Mouse (Mus musculus) midbrain, embryonic 13.5 days (tissue): ENCODE results near the gene Pik3r5. TPM values are rescaled to one million over a fixed set of nuclear protein-coding genes. Genes with fewer than 3 reads are reported as not detected.

Experiments
- ATAC-seq: fragments of 200-750 bp; cut with Nextera tagmentation; 2 replicates; pipeline ENCODE4 v1.8.0; 2017; ENCODE audit warnings: mild to moderate bottlenecking, moderate TSS enrichment, moderate library complexity
- H3K27ac ChIP-seq: fragments of 300-500 bp; sonication (generic); 2 replicates; pipeline ENCODE4 v1.5.1; 2015; ENCODE audit warnings: inconsistent platforms, mild to moderate bottlenecking, moderate library complexity
- H3K27me3 ChIP-seq: fragments of 300-500 bp; sonication (generic); 2 replicates; pipeline ENCODE4 v1.6.1; 2015; ENCODE audit warnings: mild to moderate bottlenecking, inconsistent platforms
- H3K36me3 ChIP-seq: fragments of 300-500 bp; sonication (generic); 2 replicates; pipeline ENCODE4 v1.6.1; 2015; ENCODE audit warnings: mild to moderate bottlenecking, inconsistent platforms
- H3K4me1 ChIP-seq: fragments of 300-500 bp; sonication (generic); replicated peaks from 2 replicates; pipeline ENCODE4 v1.6.1; 2015; ENCODE audit warnings: inconsistent platforms
- H3K4me2 ChIP-seq: fragments of 300-500 bp; sonication (generic); replicated peaks from 2 replicates; pipeline ENCODE4 v1.6.1; 2015; ENCODE audit warnings: moderate library complexity, mild to moderate bottlenecking, inconsistent platforms
- H3K4me3 ChIP-seq: fragments of 300-500 bp; sonication (generic); replicated peaks from 2 replicates; pipeline ENCODE4 v1.5.1; 2015; ENCODE audit warnings: mild to moderate bottlenecking, inconsistent platforms
- H3K9ac ChIP-seq: fragments of 300-500 bp; sonication (generic); replicated peaks from 2 replicates; pipeline ENCODE4 v1.6.1; 2015; ENCODE audit warnings: mild to moderate bottlenecking, inconsistent platforms
- H3K9me3 ChIP-seq: fragments of 300-500 bp; sonication (generic); 2 replicates; pipeline ENCODE4 v1.6.1; 2016; ENCODE audit warnings: mild to moderate bottlenecking, inconsistent platforms
- WGBS: fragments of 180-500 bp; shearing (Covaris S2); methylation state at CpG from one replicate; pipeline ENCODE4 v1.1.7; 2015; 5-methylcytosine and 5-hydroxymethylcytosine counted together
- polyA plus RNA-seq: library from polyadenylated mRNA; unstranded; fragments of >200 nt; fragmentation: Nextera tagmentation; extraction: Ambion mirVana; gene quantifications from 2 replicates; pipeline ENCODE4 v1.2.1, GENCODE M21; 2015

The Pik3r5 gene
- polyA plus RNA-seq, 1 experiment from 2014 or later: 0.24 TPM

GRCm38 (mm10) chr11:68389621-68390020 is 42.3 kb upstream of the Pik3r5 start:
- ATAC-seq: no peak
- WGBS: 2% methylated on average over 8 of the region's 8 CpGs
- no peak overlapping the region for H3K4me2 ChIP-seq

GRCm38 (mm10) chr11:68390381-68391287 is 41.3 kb upstream of the Pik3r5 start:
- H3K36me3 ChIP-seq: no peaks in the 10 kb centered on the region
- no peaks in the 10 kb centered on the region for H3K9me3 ChIP-seq
- no peak overlapping the region for H3K4me2 ChIP-seq
- H3K27ac ChIP-seq: no peak overlapping the region
- no peak for ATAC-seq
- H3K4me1 ChIP-seq: peaks cover 28% of the 10 kb centered on the region
- no peak overlapping the region for H3K9ac ChIP-seq
- peaks cover 95% of the 10 kb centered on the region for H3K27me3 ChIP-seq
- 11% methylated on average over 19 of the region's 19 CpGs for WGBS
- H3K4me3 ChIP-seq: no peak overlapping the region

More at GRCm38 (mm10) chr11:68389621-68390020, 42.3 kb upstream of the Pik3r5 start:
- no peak overlapping the region for H3K4me3 ChIP-seq
- H3K27ac ChIP-seq: no peak overlapping the region
- peaks cover 95% of the 10 kb centered on the region for H3K27me3 ChIP-seq
- H3K9me3 ChIP-seq: no peaks in the 10 kb centered on the region
- peaks cover 38% of the 10 kb centered on the region for H3K4me1 ChIP-seq
- no peak overlapping the region for H3K9ac ChIP-seq
- H3K36me3 ChIP-seq: no peaks in the 10 kb centered on the region

- Histone ChIP-seq H3K27me3 (peaks cover 97% of the 10 kb centered on the region), H3K9me3 (no peaks in the 10 kb centered on the region), H3K36me3 (no peaks in the 10 kb centered on the region), H3K4me2 (no peak overlapping the region), H3K27ac (no peak overlapping the region), H3K4me3 (no peak overlapping the region), H3K9ac (no peak overlapping the region), H3K4me1 (peaks cover 17% of the 10 kb centered on the region)
- WGBS: 27% methylated on average over 2 of the region's 2 CpGs
- no peak for ATAC-seq
These were observed 37.9 kb upstream of the Pik3r5 start for GRCm38 (mm10) chr11:68393897-68394490.

GRCm38 (mm10) chr11:68394749-68395148 is 37.2 kb upstream of the Pik3r5 start:
- 51% methylated on average over 4 of the region's 4 CpGs for WGBS

GRCm38 (mm10) chr11:68395546-68395945 is 36.4 kb upstream of the Pik3r5 start:
- H3K36me3 ChIP-seq: no peaks in the 10 kb centered on the region
- H3K4me1 ChIP-seq: peaks cover 23% of the 10 kb centered on the region
- WGBS: 59% methylated on average over 5 of the region's 5 CpGs
- no peak overlapping the region for H3K4me3 ChIP-seq
- no peak overlapping the region for H3K9ac ChIP-seq
- H3K27me3 ChIP-seq: peaks cover 91% of the 10 kb centered on the region
- H3K9me3 ChIP-seq: no peaks in the 10 kb centered on the region
- no peak overlapping the region for H3K4me2 ChIP-seq
- no peak overlapping the region for H3K27ac ChIP-seq
- ATAC-seq: no peak

More at GRCm38 (mm10) chr11:68394749-68395148, 37.2 kb upstream of the Pik3r5 start:
- ATAC-seq: no peak
- Histone ChIP-seq H3K27me3 (peaks cover 92% of the 10 kb centered on the region), H3K4me3 (no peak overlapping the region), H3K27ac (no peak overlapping the region), H3K4me1 (peaks cover 18% of the 10 kb centered on the region), H3K36me3 (no peaks in the 10 kb centered on the region), H3K4me2 (no peak overlapping the region), H3K9ac (no peak overlapping the region), H3K9me3 (no peaks in the 10 kb centered on the region)

GRCm38 (mm10) chr11:68398891-68399547 is 32.9 kb upstream of the Pik3r5 start:
- ATAC-seq: no peak
- Histone ChIP-seq H3K4me3 (peak overlapping the region; percentile 48), H3K4me1 (peaks cover 26% of the 10 kb centered on the region), H3K9me3 (no peaks in the 10 kb centered on the region), H3K4me2 (peak overlapping the region; percentile 94), H3K36me3 (no peaks in the 10 kb centered on the region), H3K27ac (peak overlapping the region; percentile 48), H3K27me3 (peaks cover 90% of the 10 kb centered on the region), H3K9ac (peak overlapping the region; percentile 71; the same call in 1 of the 2 replicates)
- WGBS: 5% methylated on average over 24 of the region's 24 CpGs

GRCm38 (mm10) chr11:68399548-68400020 is 32.3 kb upstream of the Pik3r5 start:
- Histone ChIP-seq H3K27me3 (peaks cover 90% of the 10 kb centered on the region), H3K4me2 (peak overlapping the region; percentile 94), H3K9ac (peak overlapping the region; percentile 71), H3K4me1 (peaks cover 26% of the 10 kb centered on the region), H3K27ac (peak overlapping the region; percentile 70), H3K4me3 (peak overlapping the region; percentile 48), H3K36me3 (no peaks in the 10 kb centered on the region), H3K9me3 (no peaks in the 10 kb centered on the region)
- peak; percentile 89 for ATAC-seq
- under 1% methylated on average over 38 of the region's 47 CpGs for WGBS

- Histone ChIP-seq H3K27me3 (peaks cover 86% of the 10 kb centered on the region), H3K4me2 (peak overlapping the region; percentile 94), H3K4me1 (peaks cover 26% of the 10 kb centered on the region), H3K4me3 (peak overlapping the region; percentile 48), H3K9me3 (no peaks in the 10 kb centered on the region), H3K36me3 (no peaks in the 10 kb centered on the region), H3K9ac (peak overlapping the region; percentile 71), H3K27ac (peak overlapping the region; percentile 70)
- WGBS: under 1% methylated on average over 54 of the region's 57 CpGs
- peak; percentile 66 for ATAC-seq
These were observed 31.8 kb upstream of the Pik3r5 start for GRCm38 (mm10) chr11:68400021-68400671.

GRCm38 (mm10) chr11:68400727-68401219 is 31.1 kb upstream of the Pik3r5 start, which contains the start of gene Ntn1:
Gene Ntn1 (minus strand): TSS chr11:68400823.
- Histone ChIP-seq H3K9ac (peak within 1 kb of the TSS; percentile 71), H3K27ac (peak within 1 kb of the TSS; percentile 70), H3K9me3 (no peaks in the 10 kb centered on the region), H3K4me1 (peaks cover 26% of the 10 kb centered on the region), H3K36me3 (no peaks in the 10 kb centered on the region), H3K4me3 (peak within 1 kb of the TSS; percentile 48), H3K27me3 (peaks cover 86% of the 10 kb centered on the region), H3K4me2 (peak within 1 kb of the TSS; percentile 94)
- WGBS: 4% methylated on average over 11 of the region's 11 CpGs
- ATAC-seq: no peak

- Histone ChIP-seq H3K4me3 (no peak overlapping the region), H3K36me3 (no peaks in the 10 kb centered on the region), H3K27me3 (peaks cover 85% of the 10 kb centered on the region), H3K4me1 (peaks cover 26% of the 10 kb centered on the region), H3K9ac (no peak overlapping the region), H3K4me2 (no peak overlapping the region), H3K9me3 (no peaks in the 10 kb centered on the region), H3K27ac (no peak overlapping the region)
- WGBS: 26% methylated on average over 5 of the region's 5 CpGs
- no peak for ATAC-seq
These were observed 30.5 kb upstream of the Pik3r5 start for GRCm38 (mm10) chr11:68401428-68401827.

- Histone ChIP-seq H3K9me3 (no peaks in the 10 kb centered on the region), H3K27ac (no peak overlapping the region), H3K4me1 (peaks cover 15% of the 10 kb centered on the region), H3K4me2 (no peak overlapping the region), H3K4me3 (no peak overlapping the region), H3K36me3 (no peaks in the 10 kb centered on the region), H3K27me3 (peaks cover 74% of the 10 kb centered on the region), H3K9ac (no peak overlapping the region)
- ATAC-seq: no peak
- WGBS: 69% methylated on average over 4 of the region's 4 CpGs
These were observed 27.7 kb upstream of the Pik3r5 start for GRCm38 (mm10) chr11:68404185-68404584.
